Mouse (Mus musculus): ENCODE measurements around the gene Gcgr. TPM values are rescaled to one million over a fixed set of nuclear protein-coding genes. Genes with fewer than 3 reads are reported as not detected.

Gene Gcgr
- total RNA-seq, 2 experiments from 2014 or later = not detected

GRCm38 (mm10) chr11:120493351-120493750 lies 37.1 kb upstream of the Gcgr start:
- no peak for TF ChIP-seq CTCF (conservative IDR thresholded peaks at IDR 0.05)
- DNase-seq (ENCODE audit: low spot score in 2 of 2) = no peak
- H3K4me3 ChIP-seq = no peak overlapping the region; the same call in 1 of the 2 replicates
- H3K27ac ChIP-seq = no peak overlapping the region

- no peak overlapping the region for H3K4me3 ChIP-seq
- no peak for TF ChIP-seq CTCF (conservative IDR thresholded peaks at IDR 0.05)
- no peak overlapping the region for H3K27ac ChIP-seq
- no peak for DNase-seq (ENCODE audit: low spot score in 2 of 2)
These were observed 36.6 kb upstream of the Gcgr start for GRCm38 (mm10) chr11:120493911-120494310.

GRCm38 (mm10) chr11:120497436-120497835 lies 33.1 kb upstream of the Gcgr start:
- TF ChIP-seq CTCF (conservative IDR thresholded peaks at IDR 0.05) = no peak
- Histone ChIP-seq H3K4me3 (no peak overlapping the region), H3K27ac (no peak overlapping the region)
- DNase-seq (ENCODE audit: low spot score in 2 of 2) = no peak

GRCm38 (mm10) chr11:120498226-120498625 lies 32.3 kb upstream of the Gcgr start:
- DNase-seq (ENCODE audit: low spot score in 2 of 2) = no peak
- no peak overlapping the region for H3K4me3 ChIP-seq
- H3K27ac ChIP-seq = no peak overlapping the region
- no peak for TF ChIP-seq CTCF (conservative IDR thresholded peaks at IDR 0.05)

GRCm38 (mm10) chr11:120498891-120499290 lies 31.6 kb upstream of the Gcgr start:
- Histone ChIP-seq H3K4me3 (no peak overlapping the region), H3K27ac (no peak overlapping the region)
- no peak for TF ChIP-seq CTCF (conservative IDR thresholded peaks at IDR 0.05)
- DNase-seq (ENCODE audit: low spot score in 2 of 2) = no peak

- no peak overlapping the region for H3K27ac ChIP-seq
- no peak for TF ChIP-seq CTCF (conservative IDR thresholded peaks at IDR 0.05)
These were observed 30.6 kb upstream of the Gcgr start for GRCm38 (mm10) chr11:120499894-120500293.

GRCm38 (mm10) chr11:120500357-120500756 lies 30.1 kb upstream of the Gcgr start:
- DNase-seq (ENCODE audit: low spot score in 2 of 2) = no peak
- TF ChIP-seq CTCF (conservative IDR thresholded peaks at IDR 0.05) = no peak
- no peak overlapping the region for H3K27ac ChIP-seq
- no peak overlapping the region for H3K4me3 ChIP-seq

More at GRCm38 (mm10) chr11:120499894-120500293, 30.6 kb upstream of the Gcgr start:
- no peak for DNase-seq (ENCODE audit: low spot score in 2 of 2)
- H3K4me3 ChIP-seq = no peak overlapping the region

- Histone ChIP-seq H3K27ac (no peak overlapping the region), H3K4me3 (no peak overlapping the region)
- no peak for TF ChIP-seq CTCF (conservative IDR thresholded peaks at IDR 0.05)
- DNase-seq (ENCODE audit: low spot score in 2 of 2) = no peak
These were observed 29.5 kb upstream of the Gcgr start for GRCm38 (mm10) chr11:120501018-120501417.

GRCm38 (mm10) chr11:120501701-120502100 lies 28.8 kb upstream of the Gcgr start:
- Histone ChIP-seq H3K4me3 (no peak overlapping the region), H3K27ac (no peak overlapping the region)
- DNase-seq (ENCODE audit: low spot score in 2 of 2) = no peak
- no peak for TF ChIP-seq CTCF (conservative IDR thresholded peaks at IDR 0.05)

- TF ChIP-seq CTCF (conservative IDR thresholded peaks at IDR 0.05) = no peak
- DNase-seq (ENCODE audit: low spot score in 2 of 2) = no peak
- Histone ChIP-seq H3K4me3 (no peak overlapping the region), H3K27ac (no peak overlapping the region)
These were observed 24.8 kb upstream of the Gcgr start for GRCm38 (mm10) chr11:120505661-120506060.

- no peak overlapping the region for H3K4me3 ChIP-seq
- no peak overlapping the region for H3K27ac ChIP-seq
- DNase-seq (ENCODE audit: low spot score in 2 of 2) = no peak
- TF ChIP-seq CTCF (conservative IDR thresholded peaks at IDR 0.05) = peak; percentile 69
These were observed 23.6 kb upstream of the Gcgr start for GRCm38 (mm10) chr11:120506899-120507298.

GRCm38 (mm10) chr11:120507611-120508289 lies 22.7 kb upstream of the Gcgr start:
- Histone ChIP-seq H3K4me3 (no peak overlapping the region), H3K27ac (no peak overlapping the region)
- no peak for TF ChIP-seq CTCF (conservative IDR thresholded peaks at IDR 0.05)
- no peak for DNase-seq (ENCODE audit: low spot score in 2 of 2)

GRCm38 (mm10) chr11:120508290-120508870 lies 22.1 kb upstream of the Gcgr start:
- H3K4me3 ChIP-seq = no peak overlapping the region
- H3K27ac ChIP-seq = no peak overlapping the region
- no peak for DNase-seq (ENCODE audit: low spot score in 2 of 2)
- no peak for TF ChIP-seq CTCF (conservative IDR thresholded peaks at IDR 0.05)

GRCm38 (mm10) chr11:120509940-120510339 lies 20.6 kb upstream of the Gcgr start:
- no peak overlapping the region for H3K27ac ChIP-seq
- H3K4me3 ChIP-seq = no peak overlapping the region
- no peak for TF ChIP-seq CTCF (conservative IDR thresholded peaks at IDR 0.05)
- DNase-seq (ENCODE audit: low spot score in 2 of 2) = no peak
